Mouse (Mus musculus) hindbrain, embryonic 12.5 days (tissue): ENCODE data around the gene Ptdss2. TPM values are rescaled to one million over a fixed set of nuclear protein-coding genes. Genes with fewer than 3 reads are reported as not detected.

ENCODE experiments used
- ATAC-seq: fragments of 200-750 bp; cut with Nextera tagmentation; 2 replicates; pipeline ENCODE4 v1.8.0; 2017; ENCODE audit warnings: moderate TSS enrichment; ENCODE audit not compliant: low FRiP score
- H3K27ac ChIP-seq: fragments of 300-500 bp; sonication (generic); 2 replicates; pipeline ENCODE4 v1.5.1; 2016; ENCODE audit warnings: mild to moderate bottlenecking
- H3K27me3 ChIP-seq: fragments of 300-500 bp; sonication (generic); 2 replicates; pipeline ENCODE4 v1.6.1; 2016; ENCODE audit warnings: mild to moderate bottlenecking
- H3K36me3 ChIP-seq: fragments of 300-500 bp; sonication (generic); 2 replicates; pipeline ENCODE4 v1.6.1; 2016; ENCODE audit warnings: mild to moderate bottlenecking
- H3K4me1 ChIP-seq: fragments of 300-500 bp; sonication (generic); 2 replicates; pipeline ENCODE4 v1.6.1; 2016
- H3K4me2 ChIP-seq: fragments of 300-500 bp; sonication (generic); replicated peaks from 2 replicates; pipeline ENCODE4 v1.6.1; 2016; ENCODE audit warnings: mild to moderate bottlenecking
- H3K4me3 ChIP-seq: fragments of 300-500 bp; sonication (generic); 2 replicates; pipeline ENCODE4 v1.5.1; 2016; ENCODE audit warnings: mild to moderate bottlenecking
- H3K9ac ChIP-seq: fragments of 300-500 bp; sonication (generic); 2 replicates; pipeline ENCODE4 v1.6.1; 2016; ENCODE audit warnings: mild to moderate bottlenecking, moderate library complexity
- H3K9me3 ChIP-seq: fragments of 300-500 bp; sonication (generic); replicated peaks from 2 replicates; pipeline ENCODE4 v1.6.1; 2016; ENCODE audit warnings: mild to moderate bottlenecking
- WGBS: fragments of 180-500 bp; shearing (Covaris S2); methylation state at CpG from one replicate; pipeline ENCODE4 v1.1.7; 2016; 5-methylcytosine and 5-hydroxymethylcytosine counted together
- polyA plus RNA-seq: library from polyadenylated mRNA; unstranded; fragments of >200 nt; fragmentation: Nextera tagmentation; extraction: Ambion mirVana; gene quantifications from 2 replicates; pipeline ENCODE4 v1.2.1, GENCODE M21; 2016

The Ptdss2 gene
- polyA plus RNA-seq, 1 experiment from 2014 or later, result 76.0 TPM

DNA sequence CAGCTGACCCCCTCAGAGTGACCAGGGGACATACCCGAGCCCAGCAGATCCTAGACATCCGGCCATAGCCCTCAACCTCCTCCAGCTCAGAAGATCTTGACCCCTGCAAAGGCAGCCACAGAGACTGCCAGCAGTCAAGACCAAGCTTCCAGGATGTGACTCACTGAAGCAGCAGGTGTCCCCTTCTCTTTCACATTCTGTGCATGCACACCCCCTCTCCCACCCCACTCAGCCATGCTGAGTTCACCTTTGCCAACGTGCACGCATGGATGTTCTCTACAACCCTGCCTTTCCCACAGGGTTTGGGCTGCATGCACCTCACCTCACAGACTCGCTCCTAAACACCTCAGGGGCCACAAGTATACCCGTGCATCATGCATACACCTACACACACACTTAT, 26.2 kb upstream of the Ptdss2 start:
- no peak overlapping the region for H3K4me3 ChIP-seq
- H3K36me3 ChIP-seq, result no peaks in the 10 kb centered on the region
- H3K27ac ChIP-seq, result no peak overlapping the region
- WGBS, result 86% methylated on average over 6 of the region's 6 CpGs
- H3K9ac ChIP-seq, result no peak overlapping the region
- peaks cover 70% of the 10 kb centered on the region for H3K27me3 ChIP-seq
- H3K4me1 ChIP-seq, result peaks cover 23% of the 10 kb centered on the region
- no peak for ATAC-seq
- H3K9me3 ChIP-seq, result no peaks in the 10 kb centered on the region
- no peak overlapping the region for H3K4me2 ChIP-seq

DNA sequence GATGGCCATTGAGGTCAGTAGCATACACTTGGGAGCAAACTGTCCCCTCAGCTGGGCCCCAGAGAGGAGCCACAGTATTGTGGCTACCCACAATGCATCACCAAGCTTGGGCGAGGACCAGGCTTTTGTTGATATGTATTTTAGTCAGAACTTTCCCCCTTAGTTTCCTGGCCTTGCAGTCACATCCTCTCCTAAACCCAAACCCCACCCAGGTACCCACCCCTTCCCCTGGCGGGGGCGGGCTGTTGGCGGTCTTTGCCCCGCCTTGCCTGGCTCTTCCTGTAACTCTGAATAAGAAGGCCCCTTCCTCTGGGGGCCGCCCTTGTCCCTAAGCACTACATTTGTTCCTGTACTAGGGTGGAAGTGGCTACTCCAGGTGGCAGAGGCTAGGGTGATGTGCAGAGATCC, 25.5 kb upstream of the Ptdss2 start:
- peaks cover 23% of the 10 kb centered on the region for H3K4me1 ChIP-seq
- ATAC-seq, result no peak
- H3K9ac ChIP-seq, result no peak overlapping the region
- H3K36me3 ChIP-seq, result no peaks in the 10 kb centered on the region
- WGBS, result 39% methylated on average over 6 of the region's 6 CpGs
- H3K27ac ChIP-seq, result no peak overlapping the region
- no peaks in the 10 kb centered on the region for H3K9me3 ChIP-seq
- no peak overlapping the region for H3K4me3 ChIP-seq
- H3K27me3 ChIP-seq, result peaks cover 70% of the 10 kb centered on the region
- no peak overlapping the region for H3K4me2 ChIP-seq

- WGBS, result 81% methylated on average over 5 of the region's 5 CpGs
- no peaks in the 10 kb centered on the region for H3K36me3 ChIP-seq
- H3K9ac ChIP-seq, result no peak overlapping the region
- peaks cover 70% of the 10 kb centered on the region for H3K27me3 ChIP-seq
- H3K9me3 ChIP-seq, result no peaks in the 10 kb centered on the region
- peaks cover 20% of the 10 kb centered on the region for H3K4me1 ChIP-seq
- ATAC-seq, result no peak
- H3K4me2 ChIP-seq, result no peak overlapping the region
- H3K4me3 ChIP-seq, result no peak overlapping the region
- H3K27ac ChIP-seq, result no peak overlapping the region
Measured at GRCm38 (mm10) chr7:141097177-141097576, 25.0 kb upstream of the Ptdss2 start.

GRCm38 (mm10) chr7:141099911-141100691, 22.1 kb upstream of the Ptdss2 start, which contains the start of gene Sigirr:
Gene Sigirr (minus strand): TSS chr7:141100572.
- H3K9ac ChIP-seq, result 0 out of 2 replicates have a peak within 1 kb of the TSS, but pooled peaks have one; percentile 18
- ATAC-seq, result no peak
- H3K4me2 ChIP-seq, result peak within 1 kb of the TSS; percentile 68
- H3K9me3 ChIP-seq, result no peaks in the 10 kb centered on the region
- no peak within 1 kb of the TSS for H3K27ac ChIP-seq
- H3K36me3 ChIP-seq, result no peaks in the 10 kb centered on the region
- peak within 1 kb of the TSS; percentile 35 for H3K4me3 ChIP-seq
- peaks cover 11% of the 10 kb centered on the region for H3K4me1 ChIP-seq
- 1% methylated on average over 56 of the region's 56 CpGs for WGBS
- peaks cover 67% of the 10 kb centered on the region for H3K27me3 ChIP-seq

DNA sequence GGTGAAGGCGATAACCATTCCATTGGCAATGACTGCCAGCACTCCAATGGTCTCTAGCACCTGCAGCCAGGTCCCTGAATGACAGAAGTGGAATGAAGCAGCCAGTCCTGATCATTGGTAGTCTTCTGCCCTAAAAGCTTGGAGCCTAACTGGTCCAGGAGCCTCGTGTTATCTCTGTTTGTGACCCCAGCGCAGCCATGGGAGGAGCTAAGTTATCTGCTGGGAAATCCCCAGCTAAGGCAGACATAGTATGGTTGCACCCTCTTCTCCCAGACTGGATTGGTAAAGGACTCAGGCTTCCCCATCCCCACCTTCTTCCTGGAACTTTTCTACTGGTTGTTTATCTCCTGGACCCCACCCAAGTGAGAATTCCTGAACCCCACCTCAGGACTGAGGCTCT, 19.0 kb upstream of the Ptdss2 start:
- WGBS, result 69% methylated on average over 3 of the region's 3 CpGs
- H3K4me2 ChIP-seq, result no peak overlapping the region

GRCm38 (mm10) chr7:141115874-141116273, 6.3 kb upstream of the Ptdss2 start:
- Histone ChIP-seq H3K36me3 (no peaks in the 10 kb centered on the region), H3K4me2 (no peak overlapping the region), H3K4me3 (no peak overlapping the region), H3K27me3 (peaks cover 16% of the 10 kb centered on the region; the same call in 1 of the 2 replicates), H3K9ac (no peak overlapping the region), H3K9me3 (no peaks in the 10 kb centered on the region), H3K4me1 (no peaks in the 10 kb centered on the region), H3K27ac (no peak overlapping the region)
- no peak for ATAC-seq
- WGBS, result 90% methylated on average over 9 of the region's 9 CpGs

More for the DNA sequence above, 19.0 kb upstream of the Ptdss2 start:
- Histone ChIP-seq H3K27me3 (peaks cover 48% of the 10 kb centered on the region), H3K27ac (no peak overlapping the region), H3K9ac (no peak overlapping the region), H3K9me3 (no peaks in the 10 kb centered on the region), H3K4me3 (no peak overlapping the region), H3K4me1 (peaks cover 11% of the 10 kb centered on the region), H3K36me3 (no peaks in the 10 kb centered on the region)
- no peak for ATAC-seq

- Histone ChIP-seq H3K4me1 (no peaks in the 10 kb centered on the region), H3K9me3 (no peaks in the 10 kb centered on the region), H3K36me3 (no peaks in the 10 kb centered on the region), H3K27me3 (peaks cover 16% of the 10 kb centered on the region; the same call in 1 of the 2 replicates), H3K9ac (no peak within 1 kb of the TSS), H3K4me3 (no peak within 1 kb of the TSS), H3K4me2 (0 out of 2 replicates have a peak within 1 kb of the TSS, but pooled peaks have one; percentile 6), H3K27ac (no peak within 1 kb of the TSS)
- WGBS, result 16% methylated on average over 8 of the region's 9 CpGs
- no peak for ATAC-seq
Measured at GRCm38 (mm10) chr7:141117636-141118035, 4.5 kb upstream of the Ptdss2 start, which contains the start of gene Ano9. Gene Ano9 (minus strand): TSS chr7:141117806.

- no peak overlapping the region for H3K4me2 ChIP-seq
- no peaks in the 10 kb centered on the region for H3K36me3 ChIP-seq
- ATAC-seq, result no peak
- WGBS, result 72% methylated on average over 3 of the region's 3 CpGs
- no peaks in the 10 kb centered on the region for H3K9me3 ChIP-seq
- H3K4me3 ChIP-seq, result no peak overlapping the region
- H3K27me3 ChIP-seq, result peaks cover 16% of the 10 kb centered on the region; the same call in 1 of the 2 replicates
- no peak overlapping the region for H3K27ac ChIP-seq
- H3K9ac ChIP-seq, result no peak overlapping the region
- peaks cover 4% of the 10 kb centered on the region for H3K4me1 ChIP-seq
Measured at GRCm38 (mm10) chr7:141119487-141119886, 2.7 kb upstream of the Ptdss2 start.

DNA sequence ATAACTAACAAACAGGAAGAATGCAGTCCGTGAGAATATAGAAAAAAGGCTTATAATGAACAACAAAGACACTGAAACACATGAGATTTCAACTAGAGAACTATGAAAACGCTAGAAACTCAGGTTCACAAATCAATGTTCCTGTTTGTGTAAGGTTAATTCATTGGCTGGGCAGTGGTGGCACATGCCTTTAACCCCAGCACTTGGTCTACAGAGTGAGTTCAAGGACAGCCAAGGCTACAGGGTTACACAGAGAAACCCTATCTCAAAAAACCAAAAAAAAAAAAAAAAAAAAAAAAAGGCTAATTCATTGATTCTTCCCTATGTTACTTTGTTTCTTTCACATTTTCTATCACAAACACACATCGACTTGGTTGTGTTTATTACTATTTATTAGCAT, 1.6 kb upstream of the Ptdss2 start:
- ATAC-seq, result no peak
- Histone ChIP-seq H3K27ac (no peak overlapping the region), H3K27me3 (peaks cover 16% of the 10 kb centered on the region; the same call in 1 of the 2 replicates), H3K4me3 (no peak overlapping the region), H3K4me2 (no peak overlapping the region), H3K9ac (no peak overlapping the region), H3K4me1 (peaks cover 4% of the 10 kb centered on the region), H3K9me3 (no peaks in the 10 kb centered on the region), H3K36me3 (no peaks in the 10 kb centered on the region)
- WGBS, result 90% methylated on average over 3 of the region's 3 CpGs

- ATAC-seq, result no peak
- Histone ChIP-seq H3K36me3 (no peaks in the 10 kb centered on the region), H3K9ac (no peak overlapping the region), H3K9me3 (no peaks in the 10 kb centered on the region), H3K4me3 (no peak overlapping the region), H3K27ac (no peak overlapping the region), H3K4me2 (no peak overlapping the region), H3K27me3 (peaks cover 12% of the 10 kb centered on the region; the same call in 1 of the 2 replicates), H3K4me1 (peaks cover 4% of the 10 kb centered on the region)
- WGBS, result 75% methylated on average over 5 of the region's 5 CpGs
Measured at GRCm38 (mm10) chr7:141121051-141121531, 1.1 kb upstream of the Ptdss2 start.

- Histone ChIP-seq H3K36me3 (no peaks in the 10 kb centered on the region), H3K27me3 (peaks cover 6% of the 10 kb centered on the region; the same call in 1 of the 2 replicates), H3K9ac (peak overlapping the region; percentile 68), H3K4me3 (peak overlapping the region; percentile 57), H3K4me1 (peaks cover 4% of the 10 kb centered on the region), H3K4me2 (peak overlapping the region; percentile 65), H3K9me3 (no peaks in the 10 kb centered on the region), H3K27ac (peak overlapping the region; percentile 87)
- WGBS, result 2% methylated on average over 29 of the region's 29 CpGs
- ATAC-seq, result peak; percentile 97
Measured at GRCm38 (mm10) chr7:141122689-141123516, 721 bp downstream of the Ptdss2 start.

GRCm38 (mm10) chr7:141123517-141123856, 1.3 kb downstream of the Ptdss2 start:
- H3K9ac ChIP-seq, result peak overlapping the region; percentile 68
- H3K9me3 ChIP-seq, result no peaks in the 10 kb centered on the region
- H3K27me3 ChIP-seq, result no peaks in the 10 kb centered on the region
- 3% methylated on average over 15 of the region's 15 CpGs for WGBS
- H3K4me1 ChIP-seq, result peaks cover 4% of the 10 kb centered on the region
- no peaks in the 10 kb centered on the region for H3K36me3 ChIP-seq
- peak overlapping the region; percentile 65 for H3K4me2 ChIP-seq
- H3K27ac ChIP-seq, result peak overlapping the region; percentile 87
- ATAC-seq, result no peak; the same call in 1 of the 2 replicates
- peak overlapping the region; percentile 57 for H3K4me3 ChIP-seq
